Mouse (Mus musculus) CH12F3 (cell line): ENCODE data around the gene Arhgap15.

Experiments
- in situ Hi-C: fragments of 300-500 bp; cut with MboI; formaldehyde crosslinking; loops from 2 replicates; pipeline ENCODE4 v1.14.3; 2020; ENCODE audit warnings: low sequenced_read_pairs

Gene Arhgap15

GRCm38 (mm10) chr2:44286181-44286719 lies 537.6 kb downstream of the Arhgap15 start:
- in situ Hi-C loops = no loop called here

- in situ Hi-C loops = no loop called here
Observed at GRCm38 (mm10) chr2:44299156-44299555, 550.5 kb downstream of the Arhgap15 start.

GRCm38 (mm10) chr2:44299909-44300308 lies 551.3 kb downstream of the Arhgap15 start:
- in situ Hi-C loops = no loop called here

GRCm38 (mm10) chr2:44300466-44300865 lies 551.8 kb downstream of the Arhgap15 start:
- in situ Hi-C loops = no loop called here

GRCm38 (mm10) chr2:44304261-44304970 lies 555.8 kb downstream of the Arhgap15 start:
- in situ Hi-C loops = no loop called here

GRCm38 (mm10) chr2:44304971-44305808 lies 556.6 kb downstream of the Arhgap15 start:
- in situ Hi-C loops = no loop called here

GRCm38 (mm10) chr2:44306137-44306536 lies 557.5 kb downstream of the Arhgap15 start:
- in situ Hi-C loops = no loop called here

- in situ Hi-C loops = no loop called here
Observed at GRCm38 (mm10) chr2:44309124-44309523, 560.5 kb downstream of the Arhgap15 start.

- in situ Hi-C loops = no loop called here
Observed at GRCm38 (mm10) chr2:44309556-44309955, 560.9 kb downstream of the Arhgap15 start.

GRCm38 (mm10) chr2:44310095-44310748 lies 561.6 kb downstream of the Arhgap15 start:
- in situ Hi-C loops = no loop called here

- in situ Hi-C loops = no loop called here
Observed at GRCm38 (mm10) chr2:44311216-44311615, 562.6 kb downstream of the Arhgap15 start.

GRCm38 (mm10) chr2:44313573-44313972 lies 564.9 kb downstream of the Arhgap15 start:
- in situ Hi-C loops = no loop called here

- in situ Hi-C loops = no loop called here
Observed at GRCm38 (mm10) chr2:44318436-44318835, 569.8 kb downstream of the Arhgap15 start.

- in situ Hi-C loops = no loop called here
Observed at GRCm38 (mm10) chr2:44319479-44319878, 570.9 kb downstream of the Arhgap15 start.

- in situ Hi-C loops = no loop called here
Observed at GRCm38 (mm10) chr2:44323813-44324212, 575.2 kb downstream of the Arhgap15 start.

- in situ Hi-C loops = no loop called here
Observed at GRCm38 (mm10) chr2:44333295-44333694, 584.7 kb downstream of the Arhgap15 start.

- in situ Hi-C loops = no loop called here
Observed at GRCm38 (mm10) chr2:44334006-44334405, 585.4 kb downstream of the Arhgap15 start.

GRCm38 (mm10) chr2:44334517-44334916 lies 585.9 kb downstream of the Arhgap15 start:
- in situ Hi-C loops = no loop called here

GRCm38 (mm10) chr2:44336720-44337354 lies 588.2 kb downstream of the Arhgap15 start:
- in situ Hi-C loops = no loop called here

GRCm38 (mm10) chr2:44338467-44338866 lies 589.8 kb downstream of the Arhgap15 start:
- in situ Hi-C loops = no loop called here

- in situ Hi-C loops = no loop called here
Observed at GRCm38 (mm10) chr2:44341091-44341571, 592.5 kb downstream of the Arhgap15 start.
